Mouse (Mus musculus): Measurements from ENCODE around the gene Gm10563.

Gene Gm10563

DNA sequence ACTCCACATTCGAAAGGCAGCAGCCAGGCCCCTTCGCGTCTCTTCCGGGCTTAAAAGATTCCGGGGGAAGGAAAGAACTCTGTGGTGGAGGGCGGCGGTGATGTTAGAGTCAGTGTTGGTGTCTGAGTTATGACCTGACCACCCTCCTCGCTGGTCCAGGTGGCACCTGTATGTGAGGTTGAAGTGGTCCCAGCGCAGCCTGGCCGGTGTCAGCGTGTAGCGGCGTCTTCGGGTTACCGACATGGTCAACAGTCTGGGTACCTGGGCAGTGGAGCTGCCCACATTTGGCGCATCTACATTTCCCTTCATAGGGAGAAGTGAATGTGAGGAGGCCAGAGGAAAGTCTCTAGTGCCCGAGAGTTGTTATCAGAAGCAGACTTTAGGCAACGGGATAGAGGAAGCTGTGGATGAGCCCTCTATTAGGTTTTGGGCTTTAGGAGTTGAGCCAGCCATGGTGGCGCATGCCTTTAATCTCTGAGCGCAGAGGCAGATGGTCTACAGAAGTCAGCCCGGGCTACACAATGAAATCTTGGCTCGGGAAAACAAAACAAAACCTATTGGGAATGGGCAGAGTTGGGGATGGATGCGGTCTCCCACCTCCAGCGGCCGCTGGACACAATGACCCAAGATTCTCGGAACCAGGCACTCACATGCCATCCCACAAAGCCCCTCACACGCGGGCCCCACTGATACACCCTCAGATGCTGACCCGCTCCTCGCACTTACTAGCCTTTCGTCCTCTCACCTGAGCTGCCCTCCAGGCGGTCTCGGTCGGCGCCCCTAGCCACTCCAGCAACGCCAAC, 7.3 kb upstream of the Gm10563 start:
- no peak for DNase-seq (ENCODE audit: low read depth)

DNA sequence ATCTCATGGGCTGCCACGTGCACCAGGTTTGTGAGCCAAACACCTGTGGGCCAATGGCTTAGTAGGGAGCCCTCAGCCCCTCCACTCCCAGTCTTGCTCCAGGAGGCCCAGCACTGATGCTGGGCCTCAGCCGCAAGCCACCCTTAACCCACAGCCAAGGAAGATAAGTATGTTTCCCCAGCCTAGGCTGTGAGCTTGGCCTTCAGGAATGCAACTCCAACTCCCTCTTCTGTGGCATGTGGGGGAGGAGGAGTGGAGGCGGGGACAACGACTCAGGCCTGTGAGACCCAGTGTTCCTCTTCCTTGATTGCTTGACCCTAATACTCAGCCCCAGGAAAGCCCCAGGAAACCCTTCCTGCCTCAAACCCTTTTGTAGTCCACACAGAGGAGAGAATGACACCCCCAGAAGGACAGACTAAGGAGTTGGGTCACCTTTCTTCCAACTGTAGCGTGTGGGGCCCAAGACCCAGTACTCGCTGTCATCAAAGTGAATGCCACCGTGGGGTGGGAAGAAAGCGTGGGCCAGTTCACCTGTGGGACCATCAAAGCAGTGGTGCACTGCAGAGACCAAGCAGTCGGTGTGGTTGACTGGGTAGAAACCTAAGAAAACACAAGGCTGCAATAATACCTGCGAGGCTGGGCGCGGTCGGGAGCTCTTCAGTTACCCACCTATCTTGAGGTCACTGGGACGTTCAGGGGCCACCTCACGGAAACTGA, 6.5 kb upstream of the Gm10563 start:
- peak; percentile 69 for DNase-seq (ENCODE audit: low read depth)

DNA sequence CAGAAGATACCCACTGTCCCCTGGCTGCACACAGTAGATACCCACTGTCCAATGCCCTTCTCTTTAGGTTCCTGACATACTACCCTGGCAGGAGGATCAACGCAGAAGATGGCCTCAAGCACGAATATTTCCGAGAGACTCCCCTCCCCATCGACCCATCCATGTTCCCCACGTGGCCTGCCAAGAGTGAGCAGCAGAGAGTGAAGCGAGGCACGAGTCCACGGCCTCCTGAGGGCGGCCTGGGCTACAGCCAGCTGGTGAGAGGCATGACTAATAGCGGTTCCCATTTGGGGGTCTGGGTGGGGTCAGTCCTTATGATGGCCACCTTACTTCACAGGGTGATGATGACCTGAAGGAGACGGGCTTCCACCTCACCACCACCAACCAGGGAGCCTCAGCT, 4.1 kb upstream of the Gm10563 start:
- no peak for DNase-seq (ENCODE audit: low read depth)

DNA sequence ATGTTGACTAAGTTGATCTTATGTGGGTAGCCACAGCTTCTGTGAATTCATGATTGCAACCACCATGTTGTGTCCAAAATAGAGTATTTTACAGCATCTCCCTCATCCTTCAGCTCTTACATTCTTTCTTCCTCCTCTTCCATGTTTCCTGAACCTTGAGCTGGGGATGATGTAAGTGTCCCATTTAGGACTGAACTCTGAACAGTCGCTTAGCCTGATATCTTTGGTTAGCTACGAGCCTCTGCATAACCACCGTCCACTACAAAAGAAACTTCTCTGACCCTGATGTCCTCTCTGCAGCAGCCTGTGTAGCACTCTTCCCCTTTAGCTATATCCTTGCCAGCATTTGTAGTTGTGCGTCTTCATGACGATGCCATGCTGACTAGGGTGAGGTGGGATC, 513 bp upstream of the Gm10563 start:
- no peak for DNase-seq (ENCODE audit: low read depth)

DNA sequence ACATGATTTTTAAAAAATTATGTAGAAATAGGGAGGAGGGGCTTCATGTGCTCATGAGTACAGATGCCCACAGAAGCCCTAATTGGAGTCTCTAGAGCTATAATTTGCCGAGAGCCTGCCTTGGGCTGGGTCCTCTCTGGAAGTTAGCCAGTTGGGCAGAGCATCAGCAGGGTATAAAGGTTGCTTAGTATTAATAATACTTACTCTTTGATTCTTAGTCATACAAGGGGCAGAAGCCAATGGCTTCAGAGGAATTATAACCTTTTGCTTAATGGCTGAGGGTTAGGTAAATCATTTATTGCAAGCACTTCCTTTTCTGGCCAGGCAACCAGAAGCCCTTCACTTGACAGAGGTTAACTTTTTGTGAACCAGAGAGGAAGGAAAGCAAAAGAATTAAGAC, 1.7 kb downstream of the Gm10563 start:
- DNase-seq (ENCODE audit: low read depth) = no peak

DNA sequence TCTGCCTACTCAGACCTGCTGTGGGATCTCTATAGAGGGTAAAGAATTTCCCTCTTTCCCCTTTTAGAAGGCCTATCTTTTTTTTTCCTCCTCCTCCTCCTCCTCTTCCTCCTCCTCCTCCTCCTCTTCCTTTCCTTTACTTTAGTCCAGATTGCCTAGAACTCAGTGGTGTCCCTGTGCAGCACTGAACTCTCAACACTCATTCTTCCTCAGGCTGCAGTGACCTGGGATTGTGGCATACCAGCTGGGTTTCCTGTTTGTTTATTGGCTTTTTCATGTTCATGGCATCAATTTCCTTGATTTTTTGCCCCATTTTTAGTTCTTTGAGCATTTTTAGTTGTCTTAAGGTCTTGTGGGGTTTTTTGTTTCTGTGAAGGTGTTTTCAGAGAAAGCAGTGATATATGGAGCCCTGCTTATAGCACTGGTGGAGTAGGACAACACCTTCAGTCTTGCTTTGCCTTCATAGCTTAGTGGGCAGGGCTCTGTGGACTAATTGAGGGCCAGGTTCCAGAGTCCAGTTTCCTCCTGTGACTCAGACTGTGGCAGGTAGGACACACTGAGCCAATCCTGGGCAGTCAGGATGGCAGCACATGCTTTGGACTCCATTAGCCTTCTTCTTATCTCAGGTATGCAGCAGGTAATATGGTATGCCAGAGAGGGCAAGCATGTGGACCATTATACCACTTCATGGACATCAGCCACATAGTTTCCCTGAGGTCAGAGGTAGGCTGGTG, 9.3 kb downstream of the Gm10563 start:
- no peak for DNase-seq (ENCODE audit: low read depth)

DNA sequence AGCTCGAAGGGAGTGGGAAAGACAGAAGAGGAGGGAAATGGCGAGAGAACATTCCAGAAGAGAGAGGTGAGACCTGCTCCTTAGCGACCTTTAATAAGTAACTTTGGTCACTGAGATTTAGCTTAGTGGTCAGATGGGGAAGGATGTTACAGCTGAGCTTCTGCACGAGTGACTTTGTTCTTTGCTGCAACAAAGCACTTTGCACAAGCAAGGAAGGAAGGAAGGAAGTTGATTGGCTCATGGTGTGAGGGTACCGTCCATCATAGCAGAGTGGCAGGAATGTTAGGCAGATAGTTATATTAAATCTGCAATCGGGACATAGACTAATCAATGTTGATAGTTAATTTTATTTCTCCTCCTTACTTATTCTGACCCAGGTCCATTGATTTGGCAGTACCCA, 14.9 kb downstream of the Gm10563 start:
- DNase-seq (ENCODE audit: low read depth) = no peak

DNA sequence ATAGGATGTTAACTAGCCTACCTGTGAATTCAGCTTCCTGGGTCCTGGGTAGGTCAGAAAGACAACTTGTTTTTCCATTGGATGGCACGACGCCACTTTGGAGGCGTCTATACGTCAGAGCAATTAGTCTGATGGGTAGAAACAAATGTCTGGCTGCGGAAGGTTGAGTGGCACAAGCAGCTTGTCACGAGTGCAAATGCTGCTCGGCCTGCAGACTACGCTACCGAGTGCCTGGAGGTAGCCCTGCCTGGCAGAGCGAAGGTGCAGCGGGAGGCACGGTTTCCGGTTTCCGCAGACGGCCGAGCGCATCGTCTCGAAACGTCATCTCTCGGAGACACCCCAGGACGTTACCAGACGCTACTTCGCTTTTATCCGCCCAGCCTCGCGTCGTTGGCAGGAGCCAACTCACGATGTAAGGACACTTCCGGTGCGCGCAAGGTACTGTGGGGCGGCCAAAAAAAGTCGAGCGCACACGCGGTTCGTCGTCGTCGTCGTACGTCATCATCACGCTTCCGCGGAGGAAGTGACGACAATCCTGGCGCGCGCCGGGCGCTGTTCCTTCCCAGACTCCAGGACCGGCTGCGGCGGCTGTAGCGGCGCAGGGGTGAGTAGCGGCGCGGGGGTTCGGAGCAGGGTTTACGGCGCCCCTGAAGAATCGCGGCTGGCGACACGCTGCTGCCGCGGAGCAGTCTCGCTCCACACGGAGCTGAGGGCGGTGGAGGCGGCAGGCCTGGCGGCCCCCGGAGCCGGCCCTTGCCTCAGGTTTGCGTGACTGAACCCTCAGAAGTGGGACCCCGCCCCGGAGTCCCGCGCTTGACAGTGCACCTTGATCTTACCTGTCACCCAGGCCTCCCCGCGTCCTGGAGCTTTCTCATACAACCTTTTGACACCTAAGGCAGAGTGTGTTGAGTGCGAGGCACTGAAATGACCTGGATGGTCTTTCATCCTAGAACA, 20.6 kb downstream of the Gm10563 start, which contains the start of gene Cdk11b:
TSS of gene Cdk11b (plus strand) at position 517 of the 954 bp plus-strand sequence.
- DNase-seq (ENCODE audit: low read depth) = peak; percentile 98

DNA sequence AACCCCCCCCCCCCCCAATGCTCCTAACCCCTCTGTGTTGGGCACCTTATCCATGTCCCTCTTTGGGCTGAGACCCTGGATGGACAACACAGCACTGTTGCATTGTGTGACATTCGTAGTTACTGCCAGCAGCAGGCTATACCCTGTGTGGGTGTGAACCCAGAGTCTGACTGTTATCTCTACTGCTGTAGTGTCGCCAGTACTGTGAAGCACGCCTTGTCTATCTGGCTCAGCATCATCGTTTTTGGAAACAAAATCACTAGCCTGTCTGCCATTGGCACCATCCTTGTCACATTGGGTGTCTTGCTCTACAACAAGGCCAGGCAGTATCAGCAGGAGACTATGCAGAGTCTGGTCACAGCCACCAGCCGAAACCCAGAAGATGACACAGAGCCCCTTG, 26.9 kb downstream of the Gm10563 start:
- no peak for DNase-seq (ENCODE audit: low read depth)

DNA sequence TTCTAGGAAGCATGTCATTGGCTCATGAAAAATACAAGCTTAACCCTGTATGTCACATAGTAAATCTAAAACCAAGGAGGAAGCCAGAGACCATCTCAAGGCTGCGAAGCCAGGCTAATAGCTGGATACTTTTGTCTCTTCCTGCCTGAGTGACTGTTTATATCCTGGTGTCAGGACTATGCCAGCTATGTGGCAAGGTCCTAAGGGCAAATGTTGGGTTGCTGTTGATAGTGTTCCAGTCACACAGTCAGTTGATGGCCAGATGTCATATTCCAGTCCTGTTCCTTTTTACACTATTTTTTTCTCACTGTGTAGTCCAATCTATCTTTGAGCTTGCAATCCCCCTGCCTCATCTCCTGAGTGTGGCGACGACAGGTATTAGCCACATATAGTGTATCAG, 31.9 kb downstream of the Gm10563 start:
- no peak for DNase-seq (ENCODE audit: low read depth)

DNA sequence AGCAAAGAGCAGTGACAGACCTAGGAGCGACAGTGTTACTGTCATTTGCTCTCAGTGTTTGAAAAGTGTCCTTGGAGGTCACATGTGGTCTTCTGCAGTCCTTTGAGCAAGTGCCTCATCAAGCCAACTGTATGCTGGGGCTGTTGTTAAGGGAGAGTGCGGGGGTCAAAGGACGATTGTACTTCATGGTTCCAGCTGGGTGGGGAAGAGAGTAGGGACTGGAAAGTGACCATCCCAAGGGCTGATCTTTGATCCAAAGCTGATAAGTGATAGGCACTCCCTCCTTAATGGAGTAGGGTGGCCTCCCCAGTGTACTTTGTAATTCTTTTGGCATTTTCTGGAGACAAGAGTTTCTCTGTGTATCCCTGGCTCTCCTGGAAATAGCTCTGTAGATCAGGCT, 33.3 kb downstream of the Gm10563 start:
- DNase-seq (ENCODE audit: low read depth) = no peak

DNA sequence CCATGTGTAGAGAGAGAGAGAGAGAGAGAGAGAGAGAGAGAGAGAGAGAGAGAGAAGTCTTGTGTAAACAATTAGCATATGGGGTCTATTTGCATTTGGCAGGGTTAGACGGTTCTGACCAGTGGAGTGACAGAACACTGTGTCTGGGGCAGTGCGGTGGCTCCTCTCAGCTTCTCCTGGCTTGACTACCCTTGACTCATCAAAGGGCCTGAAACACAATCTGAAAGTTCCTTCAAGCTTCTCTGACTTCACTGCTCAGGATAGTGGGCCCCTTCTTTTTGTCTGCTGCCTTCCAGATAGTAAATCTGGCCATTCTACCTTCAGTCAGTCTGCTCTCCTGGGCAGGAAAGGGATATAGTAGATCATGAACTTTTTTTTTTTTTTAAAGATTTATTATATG, 38.4 kb downstream of the Gm10563 start:
- no peak for DNase-seq (ENCODE audit: low read depth)

DNA sequence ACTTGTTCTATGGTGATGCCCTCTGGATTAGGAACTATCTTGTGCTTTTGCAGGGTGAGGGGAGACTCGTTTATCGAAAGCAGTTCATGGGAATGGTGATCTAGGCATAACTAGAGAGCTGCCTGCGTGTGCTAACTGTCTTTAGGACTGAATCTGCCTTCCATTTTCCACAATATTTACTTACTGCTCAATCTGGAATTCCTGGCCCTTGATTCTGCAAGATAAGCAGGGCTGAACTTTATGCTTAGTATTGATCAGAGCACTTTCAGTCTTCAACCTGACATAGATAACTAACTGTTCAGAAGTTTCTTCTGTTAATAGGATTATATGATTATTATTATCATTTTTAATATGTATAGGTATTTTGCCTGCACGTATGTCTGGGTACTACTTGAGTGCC, 40.1 kb downstream of the Gm10563 start:
- no peak for DNase-seq (ENCODE audit: low read depth)

DNA sequence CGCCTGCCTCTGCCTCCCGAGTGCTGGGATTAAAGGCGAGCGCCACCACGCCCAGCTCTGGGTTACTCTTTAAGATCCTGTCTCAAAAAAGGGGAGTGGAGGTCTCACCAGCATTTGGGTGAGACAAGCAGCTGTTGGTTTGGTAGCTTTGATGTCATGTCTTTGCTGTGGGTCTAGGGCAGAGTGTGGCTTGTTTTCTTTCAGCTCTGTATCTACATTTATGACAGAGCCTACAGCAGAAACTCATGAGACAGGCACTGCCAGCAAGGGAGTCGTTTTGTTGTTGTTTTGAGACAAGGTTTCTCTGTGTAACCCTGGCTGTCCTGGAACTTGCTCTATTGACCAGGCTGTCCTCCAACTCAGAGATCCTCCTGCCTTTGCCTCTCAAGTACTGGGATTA, 41.4 kb downstream of the Gm10563 start:
- DNase-seq (ENCODE audit: low read depth) = no peak

DNA sequence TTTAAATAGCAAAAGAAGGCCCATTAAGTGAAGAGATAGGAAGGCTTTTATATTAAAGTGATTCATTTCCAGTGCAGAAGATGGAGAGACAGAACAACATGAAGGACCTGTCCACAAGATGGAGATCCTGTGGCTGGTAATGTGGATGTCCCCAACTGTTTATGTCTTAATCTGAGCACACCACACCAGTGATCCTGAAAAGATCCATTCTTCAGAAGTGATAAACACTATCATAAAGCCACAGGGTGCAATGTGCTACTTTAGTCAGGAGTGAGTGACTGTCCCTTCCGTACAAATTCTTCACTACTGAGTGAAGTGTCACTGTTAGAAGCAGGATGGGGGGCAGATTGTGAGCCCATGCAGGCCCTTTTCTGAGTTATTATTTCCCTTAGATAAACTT, 42.5 kb downstream of the Gm10563 start:
- DNase-seq (ENCODE audit: low read depth) = no peak

DNA sequence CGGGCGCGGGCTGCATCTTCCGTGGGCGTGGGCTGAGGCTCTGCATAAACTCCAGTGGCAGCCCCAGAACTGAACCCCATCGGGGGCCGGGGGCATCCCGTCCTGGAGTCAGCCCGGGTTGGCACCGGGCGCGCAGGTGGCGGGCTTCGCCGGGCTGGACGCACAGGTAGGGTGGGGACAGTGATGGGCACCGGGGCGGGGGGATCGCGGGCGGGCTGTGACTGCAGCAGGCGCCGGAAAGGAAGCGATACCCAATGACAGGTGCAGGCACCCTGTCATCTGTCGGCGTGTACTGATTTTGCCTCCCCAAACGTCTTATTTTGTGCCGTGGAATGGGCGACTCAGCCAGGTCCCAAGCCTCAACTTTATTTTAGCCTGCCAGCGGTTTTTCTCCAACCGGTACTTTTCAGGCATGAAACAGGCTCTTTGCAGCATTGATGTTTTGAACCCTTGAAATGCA, 43.2 kb downstream of the Gm10563 start:
- DNase-seq (ENCODE audit: low read depth) = no peak

DNA sequence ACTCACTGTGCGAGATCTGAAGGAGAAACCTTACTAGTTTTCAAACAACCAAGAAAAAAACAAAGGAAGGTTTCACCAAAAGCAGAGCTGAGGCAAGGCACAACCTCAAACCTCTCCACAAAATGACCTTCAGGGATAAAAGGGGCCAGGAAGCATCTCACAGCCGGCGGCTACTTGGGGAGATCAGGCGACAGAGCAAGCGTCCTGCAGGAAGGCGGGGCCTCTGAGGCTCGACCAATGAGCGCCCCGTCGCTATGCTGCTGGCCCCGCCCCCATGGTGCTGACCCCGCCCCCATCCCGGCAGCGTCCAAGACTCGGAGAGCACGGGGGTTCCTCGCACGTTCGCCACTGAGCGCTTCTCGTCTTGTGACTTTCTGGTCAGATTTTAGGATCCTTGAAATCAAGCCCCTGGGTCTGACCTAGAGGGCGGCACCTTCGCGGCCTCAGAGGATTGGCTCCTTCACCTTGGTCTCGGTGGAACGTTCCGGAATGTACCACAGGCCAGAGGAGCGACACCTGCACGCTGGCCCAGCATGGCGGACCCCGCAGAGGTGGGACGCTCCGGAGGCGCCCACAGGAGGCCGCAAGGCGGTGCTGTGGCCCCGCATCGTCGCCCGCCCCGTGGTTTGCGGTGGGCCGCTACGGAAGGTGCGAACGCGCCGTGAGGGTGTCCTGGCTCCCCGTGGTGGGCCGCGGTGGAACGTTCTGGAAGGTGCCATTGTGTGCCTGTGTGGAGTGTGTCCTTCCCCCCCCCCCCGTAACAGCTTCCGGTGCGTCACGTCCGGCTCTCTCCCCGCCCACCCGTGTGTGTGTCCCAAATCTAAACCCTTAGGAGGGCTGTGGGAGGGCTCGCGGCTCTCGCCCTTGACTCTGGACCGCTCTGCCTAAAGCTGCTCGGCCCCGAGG, 43.9 kb downstream of the Gm10563 start, which contains the start of gene Slc35e2:
TSS of gene Slc35e2 (plus strand) at position 326 of the 906 bp plus-strand sequence.
- peak; percentile 92 for DNase-seq (ENCODE audit: low read depth)

DNA sequence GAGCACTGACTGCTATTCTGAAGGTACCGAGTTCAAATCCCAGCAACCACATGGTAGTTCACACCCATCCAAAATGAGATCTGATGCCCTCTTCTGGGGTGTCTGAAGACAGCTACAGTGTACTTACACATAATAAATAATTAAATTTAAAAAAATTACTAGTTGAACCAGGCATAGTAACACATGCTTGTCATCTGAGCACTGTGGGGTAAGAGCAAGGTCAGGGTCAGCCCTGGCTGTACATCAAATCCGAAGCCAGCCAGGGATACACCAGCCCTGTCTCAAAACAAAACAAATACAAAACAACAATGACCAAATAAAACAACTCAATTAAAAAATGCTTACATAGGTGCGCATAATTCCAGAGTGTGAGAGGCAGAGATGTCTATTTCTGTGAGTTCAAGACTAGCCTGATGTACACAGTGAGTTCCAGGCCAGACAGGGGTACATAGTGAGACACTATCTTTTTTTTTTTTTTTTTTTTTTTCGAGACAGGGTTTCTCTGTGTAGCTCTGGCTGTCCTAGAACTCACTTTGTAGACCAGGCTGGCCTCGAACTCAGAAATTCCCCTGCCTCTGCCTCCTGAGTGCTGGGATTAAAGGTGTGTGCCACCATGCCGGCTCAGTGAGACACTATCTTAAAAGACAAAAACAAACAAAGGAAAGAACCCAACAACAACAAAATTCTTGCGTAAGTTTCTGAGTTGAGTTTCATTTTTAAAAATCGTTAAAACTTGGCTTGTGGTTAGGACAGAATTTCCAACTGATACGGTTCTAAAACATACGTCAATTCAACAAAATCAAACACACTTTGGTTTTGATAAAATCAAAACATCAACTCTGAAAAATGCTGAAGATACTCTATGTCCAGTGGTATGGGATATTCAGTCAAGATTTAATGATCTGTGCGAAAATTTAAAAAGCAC, 45.0 kb downstream of the Gm10563 start:
- DNase-seq (ENCODE audit: low read depth) = no peak

DNA sequence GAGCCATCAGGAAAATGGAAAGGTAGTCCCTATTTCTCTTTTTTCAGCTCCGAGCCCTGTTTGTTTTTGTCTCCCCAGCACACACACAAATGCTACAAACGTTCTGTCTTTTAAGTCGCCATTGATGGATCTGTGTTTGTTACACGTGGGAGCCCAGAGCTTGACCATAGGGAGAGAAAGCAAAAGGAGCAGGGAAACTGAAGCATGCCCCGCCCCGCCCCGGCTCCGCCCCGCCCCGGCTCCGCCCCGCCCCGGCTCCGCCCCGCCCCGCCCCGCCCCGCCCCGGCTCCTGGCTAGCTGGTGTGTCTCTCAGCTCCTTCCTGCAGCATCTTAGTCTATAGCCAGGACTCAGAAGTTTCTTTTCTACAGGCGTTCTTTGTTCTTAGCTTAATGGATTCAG, 46.7 kb downstream of the Gm10563 start:
- DNase-seq (ENCODE audit: low read depth) = no peak

All from NIH3T3 (cell line).